Mouse (Mus musculus) heart, postnatal 0 days (tissue): ENCODE results near the gene Traf5. TPM values are rescaled to one million over a fixed set of nuclear protein-coding genes. Genes with fewer than 3 reads are reported as not detected.
A peak's percentile ranks its signal among the peaks of the same experiment; 100 is the strongest.

Experiments used
- ATAC-seq: fragments of 200-750 bp; cut with Nextera tagmentation; 2 replicates; pipeline ENCODE4 v1.8.0; 2017; ENCODE audit warnings: low read depth, moderate number of reproducible peaks, moderate library complexity; ENCODE audit not compliant: insufficient read depth
- DNase-seq: peaks from one replicate; pipeline ENCODE4 v3.0.0-alpha.2; 2016; ENCODE audit warnings: low spot score
- H3K27ac ChIP-seq: fragments of 300-500 bp; sonication (generic); 2 replicates; pipeline ENCODE4 v1.5.1; 2014; ENCODE audit warnings: low read depth, mild to moderate bottlenecking
- H3K27me3 ChIP-seq: fragments of 300-500 bp; sonication (generic); 2 replicates; pipeline ENCODE4 v1.6.1; 2014; ENCODE audit warnings: low read length, mixed read lengths; ENCODE audit not compliant: control insufficient read depth, insufficient read depth
- H3K36me3 ChIP-seq: fragments of 300-500 bp; sonication (generic); replicated peaks from 2 replicates; pipeline ENCODE4 v1.6.1; 2014; ENCODE audit warnings: low read length, mixed read lengths; ENCODE audit not compliant: control insufficient read depth, insufficient read depth
- H3K4me1 ChIP-seq: fragments of 300-500 bp; sonication (generic); 2 replicates; pipeline ENCODE4 v1.6.1; 2014; ENCODE audit warnings: antibody characterized with exemption; ENCODE audit not compliant: control insufficient read depth, insufficient read depth
- H3K4me2 ChIP-seq: fragments of 300-500 bp; sonication (generic); 2 replicates; pipeline ENCODE4 v1.6.1; 2014; ENCODE audit warnings: low read depth, mild to moderate bottlenecking, low read length, moderate library complexity
- H3K4me3 ChIP-seq: fragments of 300-500 bp; sonication (generic); 2 replicates; pipeline ENCODE4 v1.5.1; 2014; ENCODE audit warnings: low read depth, low read length
- H3K9ac ChIP-seq: fragments of 300-500 bp; sonication (generic); replicated peaks from 2 replicates; pipeline ENCODE4 v1.6.1; 2014; ENCODE audit warnings: low read depth, low read length, mixed read lengths
- H3K9me3 ChIP-seq: fragments of 300-500 bp; sonication (generic); replicated peaks from 2 replicates; pipeline ENCODE4 v1.6.1; 2016; ENCODE audit warnings: low read length; ENCODE audit not compliant: control insufficient read depth
- CTCF ChIP-seq: IDR thresholded peaks from 2 replicates; pipeline ENCODE4 v1.5.1; 2016; ENCODE audit warnings: antibody characterized with exemption, control low read depth, low read depth
- EP300 ChIP-seq: IDR thresholded peaks from 2 replicates; pipeline ENCODE4 v1.6.1; 2016; ENCODE audit warnings: antibody characterized with exemption, low read depth
- WGBS: fragments of 180-500 bp; shearing (Covaris S2); extraction: QIAGEN DNeasy Blood & Tissue Kit; methylation state at CpG from one replicate; pipeline ENCODE4 v1.1.7; 2014; 5-methylcytosine and 5-hydroxymethylcytosine counted together
- polyA plus RNA-seq: library from polyadenylated mRNA; unstranded; fragments of >200 nt; fragmentation: Nextera tagmentation; extraction: Ambion mirVana; gene quantifications from 2 replicates; pipeline ENCODE4 v1.2.1, GENCODE M21; 2015
- total RNA-seq: library from RNA; depleted of rRNA; stranded (reverse); fragments of >200 nt; gene quantifications from 2 replicates; pipeline ENCODE4 v1.2.3, GENCODE M21; 2014; ENCODE audit warnings: low replicate concordance

Gene Traf5
- total and polyA plus RNA-seq, 2 experiments from 2014 or later, result 5.7 to 14.7 TPM

DNA sequence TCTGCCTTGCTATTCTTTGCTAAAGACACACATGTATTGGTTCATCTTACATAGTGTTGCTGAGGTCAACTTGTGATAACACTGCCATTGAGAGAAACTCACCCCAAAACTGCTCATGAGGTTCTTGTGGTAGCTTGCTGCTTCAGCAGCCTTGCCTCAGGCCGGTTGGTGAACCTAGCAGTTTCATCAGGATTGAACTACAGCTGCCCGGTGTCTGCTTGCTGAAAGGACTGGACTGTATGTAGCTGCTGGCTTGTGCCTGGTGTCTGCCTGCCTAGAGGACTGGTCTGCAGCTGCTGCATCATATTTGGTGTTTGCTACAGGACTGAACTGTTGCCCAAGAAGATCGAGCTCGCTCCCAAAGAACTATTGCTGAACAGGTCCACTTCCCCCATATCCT is 16.3 kb downstream of the Traf5 start:
- Histone ChIP-seq H3K4me1 (peaks cover 36% of the 10 kb centered on the region), H3K36me3 (peaks cover 5% of the 10 kb centered on the region), H3K27ac (peak overlapping the region; percentile 46; the same call in 1 of the 2 replicates), H3K4me2 (no peak overlapping the region), H3K9me3 (peaks cover 4% of the 10 kb centered on the region), H3K4me3 (no peak overlapping the region), H3K9ac (no peak overlapping the region), H3K27me3 (no peaks in the 10 kb centered on the region)
- DNase-seq (no peak), ATAC-seq (no peak)
- no peak for TF ChIP-seq EP300
- no peak for TF ChIP-seq CTCF
- WGBS, result 79% methylated on average over 4 of the region's 4 CpGs

GRCm38 (mm10) chr1:192074824-192075223 is 17.5 kb downstream of the Traf5 start:
- Histone ChIP-seq H3K9me3 (no peaks in the 10 kb centered on the region), H3K9ac (no peak overlapping the region), H3K27me3 (no peaks in the 10 kb centered on the region), H3K4me2 (no peak overlapping the region), H3K4me3 (no peak overlapping the region), H3K27ac (peak overlapping the region; percentile 36; the same call in 1 of the 2 replicates), H3K36me3 (no peaks in the 10 kb centered on the region), H3K4me1 (peaks cover 44% of the 10 kb centered on the region)
- ATAC-seq (no peak), DNase-seq (peak; percentile 47)
- WGBS, result 85% methylated on average over 1 of the region's 1 CpGs
- TF ChIP-seq CTCF, result no peak
- TF ChIP-seq EP300, result 0 out of 2 replicates have a peak, but pooled peaks have one; percentile 42

GRCm38 (mm10) chr1:192072426-192072825 is 19.9 kb downstream of the Traf5 start:
- no peak overlapping the region for H3K9ac ChIP-seq
- peaks cover 33% of the 10 kb centered on the region for H3K4me1 ChIP-seq
- ATAC-seq (no peak), DNase-seq (no peak)
- H3K4me2 ChIP-seq, result no peak overlapping the region
- no peak overlapping the region for H3K27ac ChIP-seq
- peaks cover 10% of the 10 kb centered on the region for H3K36me3 ChIP-seq
- no peak for TF ChIP-seq EP300
- TF ChIP-seq CTCF, result no peak
- 79% methylated on average over 1 of the region's 1 CpGs for WGBS
- no peaks in the 10 kb centered on the region for H3K9me3 ChIP-seq
- H3K4me3 ChIP-seq, result no peak overlapping the region
- no peaks in the 10 kb centered on the region for H3K27me3 ChIP-seq

DNA sequence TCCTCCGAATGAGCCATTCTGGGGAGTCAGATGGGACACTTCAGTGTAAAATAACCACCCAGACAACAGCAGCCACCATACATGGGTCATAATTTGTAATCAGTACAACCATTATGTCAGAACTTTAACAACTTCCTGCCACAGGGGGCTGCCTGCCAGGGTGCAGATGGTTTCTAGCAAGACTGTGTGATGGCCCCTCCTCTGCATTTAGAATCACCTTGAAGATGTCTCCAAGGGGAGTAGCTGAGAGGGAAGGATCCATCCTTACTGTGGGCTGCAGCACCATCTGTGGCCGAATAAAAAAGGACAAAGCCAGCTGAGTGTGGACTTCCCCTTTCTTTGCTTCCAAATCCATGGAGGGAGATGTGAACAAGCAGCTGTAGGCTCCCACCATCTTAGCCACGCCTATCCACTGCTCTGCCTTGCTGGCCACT is 21.7 kb downstream of the Traf5 start:
- peaks cover 28% of the 10 kb centered on the region for H3K36me3 ChIP-seq
- H3K27me3 ChIP-seq, result no peaks in the 10 kb centered on the region
- ATAC-seq (peak; percentile 58), DNase-seq (peak; percentile 32)
- H3K9me3 ChIP-seq, result no peaks in the 10 kb centered on the region
- H3K27ac ChIP-seq, result peak overlapping the region; percentile 60
- no peak overlapping the region for H3K4me2 ChIP-seq
- H3K4me1 ChIP-seq, result peaks cover 18% of the 10 kb centered on the region; the same call in 1 of the 2 replicates
- no peak overlapping the region for H3K4me3 ChIP-seq
- WGBS, result 50% methylated on average over 3 of the region's 3 CpGs
- no peak overlapping the region for H3K9ac ChIP-seq
- TF ChIP-seq CTCF (0 out of 2 replicates have a peak, but pooled peaks have one; percentile 6), EP300 (no peak)

DNA sequence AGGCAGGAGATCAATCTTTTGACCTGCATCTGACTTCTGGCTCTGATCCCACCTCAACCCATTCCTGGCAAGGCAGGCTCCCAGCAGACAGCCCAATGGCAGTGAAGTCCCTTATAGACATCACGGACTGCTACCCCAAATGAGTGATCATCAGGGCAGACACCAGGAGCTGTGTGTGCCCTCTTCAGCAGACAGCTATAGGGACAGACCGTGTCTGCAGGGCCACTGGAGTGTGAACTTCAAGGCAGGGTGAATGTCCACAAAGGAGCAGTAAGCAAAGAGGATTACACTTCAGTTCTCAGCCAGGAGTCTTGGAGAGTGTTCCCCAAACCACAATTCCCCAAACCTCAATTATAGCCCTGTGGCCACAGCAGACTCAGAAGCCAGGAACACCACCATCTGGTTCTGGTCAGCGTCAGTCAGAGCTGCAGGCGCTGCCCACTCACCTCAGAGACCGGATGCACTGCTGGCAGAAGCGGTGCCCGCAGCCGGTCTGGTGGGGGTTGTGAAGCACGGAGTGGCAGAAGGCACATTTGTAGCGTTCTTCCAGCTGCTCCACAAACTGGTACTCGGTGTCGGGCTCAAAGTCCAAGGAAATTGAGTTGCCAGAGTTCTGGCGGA is 22.3 kb downstream of the Traf5 start:
- 44% methylated on average over 13 of the region's 13 CpGs for WGBS
- H3K27ac ChIP-seq, result peak overlapping the region; percentile 60
- no peak overlapping the region for H3K9ac ChIP-seq

More for the DNA sequence above, 22.3 kb downstream of the Traf5 start:
- Histone ChIP-seq H3K36me3 (peaks cover 33% of the 10 kb centered on the region), H3K4me1 (peaks cover 14% of the 10 kb centered on the region; the same call in 1 of the 2 replicates), H3K9me3 (no peaks in the 10 kb centered on the region), H3K4me2 (peak overlapping the region; percentile 7; the same call in 1 of the 2 replicates), H3K27me3 (no peaks in the 10 kb centered on the region), H3K4me3 (no peak overlapping the region)
- peak; percentile 18 for DNase-seq
- TF ChIP-seq EP300 (no peak), CTCF (no peak)
- ATAC-seq, result peak; percentile 18; the same call in 1 of the 2 replicates
